Mouse (Mus musculus): ENCODE results near the gene Ajuba.

- TF ChIP-seq CTCF (IDR thresholded peaks at IDR 0.05) (no peak), POLR2A (IDR thresholded peaks at IDR 0.05; ENCODE audit: insufficient read depth, low read depth, low read length) (no peak)
Observed at GRCm38 (mm10) chr14:54607226-54607625, 29.9 kb upstream of the Ajuba start.
